25 mouse cellular contexts compared by ENCODE assay signal in genomic region chr9:5270884-5271283, GRCm38 (mm10). TPM values are rescaled to one million over a fixed set of nuclear protein-coding genes. Genes with fewer than 3 reads are reported as not detected.
"Had no signal": no experiment of that assay in that cellular context is flagged by ENCODE, and none has a peak within 500 bp of the region (broad histone marks: within the 10 kb centered on the region; RNA-seq: fewer than 3 reads in every experiment).

No protein-coding gene starts in this region.

- DNase-seq: kidney, adult 8-10 months; kidney, postnatal 25 days; layer of hippocampus, adult 9-11 months; layer of hippocampus, postnatal 36 days; left cerebral cortex, postnatal 4 days; liver, postnatal 0 days; thymus, adult 2 months; thymus, postnatal 14 days; thymus, postnatal 4 days had no signal

- H3K27ac ChIP-seq: kidney, embryonic 15.5 days; layer of hippocampus, adult 2 months; left cerebral cortex, adult 2 months; limb, embryonic 12.5 days; limb, embryonic 15.5 days; liver, embryonic 14.5 days; macrophage; midbrain, embryonic 10.5 days; midbrain, embryonic 13.5 days had no signal

- H3K4me2 ChIP-seq: kidney, embryonic 15.5 days; limb, embryonic 12.5 days; limb, embryonic 15.5 days; liver, embryonic 11.5 days; lung, embryonic 14.5 days; midbrain, embryonic 13.5 days had no signal

- ATAC-seq: lung, postnatal 0 days; midbrain, embryonic 13.5 days had no signal

- H3K27me3 ChIP-seq: kidney, embryonic 15.5 days; limb, embryonic 12.5 days; limb, embryonic 15.5 days; megakaryocyte, embryonic 14.5 days; midbrain, embryonic 13.5 days had no signal

- H3K4me1 ChIP-seq: kidney, embryonic 15.5 days; limb, embryonic 12.5 days; limb, embryonic 15.5 days; megakaryocyte, embryonic 14.5 days; midbrain, embryonic 10.5 days; midbrain, embryonic 13.5 days had no signal

- H3K4me3 ChIP-seq: kidney, embryonic 15.5 days; layer of hippocampus, adult 2 months; left cerebral cortex, adult 2 months; limb, embryonic 12.5 days; limb, embryonic 15.5 days; megakaryocyte, embryonic 14.5 days; midbrain, embryonic 10.5 days; midbrain, embryonic 13.5 days had no signal

- H3K9me3 ChIP-seq: kidney, embryonic 15.5 days; limb, embryonic 12.5 days; limb, embryonic 15.5 days; megakaryocyte, embryonic 14.5 days; midbrain, embryonic 10.5 days; midbrain, embryonic 13.5 days had no signal

- H3K36me3 ChIP-seq: kidney, embryonic 15.5 days; limb, embryonic 12.5 days; limb, embryonic 15.5 days; midbrain, embryonic 10.5 days; midbrain, embryonic 13.5 days had no signal

- H3K9ac ChIP-seq: kidney, embryonic 15.5 days; limb, embryonic 12.5 days; limb, embryonic 15.5 days; liver, embryonic 14.5 days; liver, postnatal 0 days; lung, embryonic 14.5 days; midbrain, embryonic 13.5 days had no signal

RNA-seq across cellular contexts. Expression of gene Casp4, which starts 37.7 kb away (rescaled TPM):
- total RNA-seq: midbrain, postnatal 0 days had no signal
- polyA plus RNA-seq: midbrain, embryonic 10.5 days; neural tube, embryonic 11.5 days; neural tube, embryonic 14.5 days had no signal
